Mouse (Mus musculus) G1E-ER4 (cell line): ENCODE measurements around the gene Hoxc9. TPM values are rescaled to one million over a fixed set of nuclear protein-coding genes. Genes with fewer than 3 reads are reported as not detected.

Experiments
- GATA1 ChIP-seq: IDR thresholded peaks from one replicate; pipeline ENCODE4 v1.8.0; 2012; ENCODE audit warnings: low read length, inconsistent platforms
- polyA plus RNA-seq: library from polyadenylated mRNA; stranded (reverse); fragments of >175 nt; gene quantifications from 2 replicates; pipeline ENCODE4 v1.2.3, GENCODE M21; 2012

Hoxc9 gene
- polyA plus RNA-seq, 1 experiment: 8.3 TPM

DNA sequence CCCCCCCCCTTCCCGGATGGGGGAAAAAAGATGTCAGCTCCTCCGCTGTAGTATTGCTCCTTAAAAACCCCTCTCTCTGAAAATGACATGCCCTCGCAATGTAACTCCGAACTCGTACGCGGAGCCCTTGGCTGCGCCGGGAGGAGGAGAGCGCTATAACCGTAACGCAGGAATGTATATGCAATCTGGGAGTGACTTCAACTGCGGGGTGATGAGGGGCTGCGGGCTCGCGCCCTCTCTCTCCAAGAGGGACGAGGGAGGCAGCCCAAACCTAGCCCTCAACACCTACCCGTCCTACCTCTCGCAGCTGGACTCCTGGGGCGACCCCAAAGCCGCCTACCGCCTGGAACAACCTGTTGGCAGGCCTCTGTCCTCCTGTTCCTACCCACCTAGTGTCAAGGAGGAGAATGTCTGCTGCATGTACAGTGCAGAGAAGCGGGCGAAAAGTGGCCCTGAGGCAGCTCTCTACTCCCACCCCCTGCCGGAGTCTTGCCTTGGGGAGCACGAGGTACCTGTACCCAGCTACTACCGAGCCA, 9.4 kb upstream of the Hoxc9 start, which contains the start of gene Hoxc10:
Hoxc10 (plus strand) TSS at position 21 of the 536 bp plus-strand sequence.
- no peak for TF ChIP-seq GATA1

DNA sequence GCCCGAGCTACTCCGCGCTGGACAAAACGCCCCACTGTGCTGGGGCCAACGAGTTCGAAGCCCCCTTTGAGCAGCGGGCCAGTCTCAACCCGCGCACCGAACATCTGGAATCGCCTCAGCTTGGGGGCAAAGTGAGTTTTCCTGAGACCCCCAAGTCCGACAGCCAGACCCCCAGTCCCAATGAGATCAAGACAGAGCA, 9.0 kb upstream of the Hoxc9 start, which contains the start of gene Hoxc5:
Hoxc5 (plus strand) TSS at position 132 of the 199 bp plus-strand sequence.
- TF ChIP-seq GATA1: no peak

DNA sequence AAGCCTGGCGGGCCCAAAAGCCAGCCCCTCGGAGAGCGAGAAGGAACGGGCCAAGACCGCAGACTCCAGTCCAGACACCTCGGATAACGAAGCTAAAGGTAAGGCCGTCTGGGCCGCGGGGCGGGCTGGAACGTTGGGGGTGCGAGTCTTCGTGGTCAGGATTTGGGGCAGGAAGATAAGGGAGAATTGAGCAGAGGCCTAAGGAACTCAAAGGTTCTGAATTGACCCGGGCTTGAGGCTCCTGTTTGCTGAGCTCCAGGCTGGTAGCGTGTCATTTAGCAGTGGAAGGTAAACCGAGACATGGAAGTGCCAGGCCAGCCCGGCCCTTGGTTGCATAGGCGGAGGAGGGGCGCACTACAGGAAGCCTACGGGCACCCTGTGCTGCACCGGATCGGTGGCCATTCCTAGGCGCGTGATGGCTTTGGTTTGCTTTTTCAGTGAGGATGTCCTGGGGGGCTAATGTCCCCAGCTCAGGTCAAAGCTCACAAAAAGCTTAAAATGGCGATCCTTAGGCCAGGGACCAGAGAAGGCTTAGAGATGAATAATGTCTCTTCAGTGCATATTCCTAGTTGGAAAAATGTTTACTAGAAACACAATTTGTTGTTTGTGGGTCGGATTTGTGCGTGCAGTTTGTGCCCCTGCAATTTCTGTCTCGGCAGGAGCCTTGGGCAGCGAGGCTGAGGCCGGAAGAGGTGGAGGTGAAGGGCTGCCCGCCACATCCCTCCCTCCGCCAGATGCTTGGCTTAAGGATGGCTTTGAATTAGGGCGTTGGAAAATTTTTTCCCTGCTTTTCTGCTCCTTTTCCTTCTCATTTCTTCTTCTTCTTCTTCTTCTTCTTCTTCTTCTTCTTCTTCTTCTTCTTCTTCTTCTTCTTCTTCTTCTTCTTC, 8.5 kb upstream of the Hoxc9 start:
- no peak for TF ChIP-seq GATA1

DNA sequence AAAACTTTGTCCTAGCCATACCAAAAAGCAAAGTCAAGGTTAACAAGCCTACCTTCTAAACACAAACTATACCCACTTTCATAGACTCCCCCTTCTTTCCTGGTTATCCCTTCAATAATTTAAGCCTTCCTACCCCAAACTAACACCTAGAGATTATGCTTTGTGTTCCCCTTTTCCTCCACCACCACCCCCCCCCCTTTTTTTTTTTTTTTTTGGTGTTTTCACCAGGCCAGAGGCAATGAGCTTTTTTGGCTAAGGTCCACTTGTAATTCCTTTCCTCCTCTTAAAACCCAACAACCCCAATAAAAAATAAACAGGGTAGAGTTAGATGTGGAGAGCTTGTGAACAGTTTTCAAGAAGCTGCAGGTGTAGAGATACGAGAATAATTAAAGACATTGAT, 6.9 kb upstream of the Hoxc9 start:
- no peak for TF ChIP-seq GATA1

DNA sequence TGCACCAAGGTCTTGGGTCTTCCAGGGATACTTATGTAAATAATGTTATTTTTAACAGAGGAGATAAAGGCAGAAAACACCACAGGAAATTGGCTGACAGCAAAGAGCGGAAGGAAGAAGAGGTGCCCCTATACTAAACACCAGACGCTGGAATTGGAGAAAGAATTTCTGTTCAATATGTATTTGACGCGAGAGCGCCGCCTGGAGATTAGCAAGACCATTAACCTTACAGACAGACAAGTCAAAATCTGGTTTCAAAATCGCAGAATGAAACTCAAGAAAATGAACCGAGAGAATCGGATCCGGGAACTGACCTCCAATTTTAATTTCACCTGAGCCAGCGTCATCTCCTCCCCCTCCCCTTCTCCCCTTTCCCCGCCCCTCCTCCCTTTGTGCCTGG, 5.5 kb upstream of the Hoxc9 start:
- TF ChIP-seq GATA1: no peak

DNA sequence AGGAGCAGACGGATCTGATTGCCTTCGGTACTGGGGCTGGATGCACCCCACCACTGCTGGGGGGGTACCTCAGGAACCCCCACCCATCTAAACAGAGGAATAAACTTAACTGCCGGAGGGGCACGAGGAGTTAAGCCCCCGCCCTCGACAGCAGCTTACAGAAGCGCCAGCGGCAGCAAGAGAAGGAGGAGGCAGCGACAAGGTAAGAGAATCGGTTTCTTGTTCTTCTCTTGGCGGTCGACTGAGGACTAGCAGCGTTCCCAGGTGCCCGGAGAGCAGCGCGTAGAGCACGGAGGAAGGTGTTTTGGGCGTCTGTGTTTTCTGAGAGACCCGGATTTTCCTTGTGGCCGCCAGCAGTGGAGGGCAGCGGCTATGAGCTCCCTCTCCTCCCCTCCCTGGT, 4.0 kb upstream of the Hoxc9 start:
- TF ChIP-seq GATA1: no peak

DNA sequence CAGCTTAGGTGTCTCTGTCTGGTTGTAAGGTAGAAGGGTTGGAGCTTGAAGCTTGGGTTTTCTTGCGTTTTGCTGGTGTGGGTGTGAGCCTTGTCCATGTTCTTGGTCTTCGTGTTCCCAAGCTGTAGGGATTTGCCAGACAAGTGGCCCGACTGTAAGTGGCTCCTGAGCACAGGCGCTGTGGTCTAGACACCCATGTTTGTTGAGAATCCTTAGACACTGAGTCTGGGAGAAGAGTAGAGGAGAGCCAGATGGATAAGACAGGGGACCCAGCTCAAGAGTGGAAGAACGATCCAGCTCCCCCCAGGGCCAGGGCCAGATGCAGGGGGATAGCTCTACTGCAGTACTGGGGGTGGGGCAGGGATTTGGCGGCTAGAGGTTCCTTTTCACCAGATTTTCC, 3.5 kb upstream of the Hoxc9 start:
- TF ChIP-seq GATA1: no peak

DNA sequence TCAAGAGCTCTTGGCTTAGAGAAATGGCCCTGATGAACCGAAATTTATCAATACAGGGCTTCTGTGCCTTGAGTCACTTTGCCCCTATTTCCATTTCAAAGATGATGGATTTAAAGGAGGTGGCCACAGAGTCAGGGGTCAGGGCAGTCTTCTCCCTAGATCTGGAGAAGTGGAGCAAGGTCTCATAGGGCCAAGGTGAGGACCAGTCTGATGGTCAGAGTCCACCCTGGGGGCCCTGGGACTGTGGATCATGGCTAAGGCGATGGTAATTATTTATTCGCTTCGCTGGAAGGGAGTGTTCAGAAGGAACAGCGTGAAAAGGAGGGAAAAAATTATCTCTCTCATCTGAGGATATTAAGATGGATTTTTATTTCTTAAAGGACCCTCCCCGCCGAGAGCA, 1.2 kb upstream of the Hoxc9 start:
- TF ChIP-seq GATA1: no peak

DNA sequence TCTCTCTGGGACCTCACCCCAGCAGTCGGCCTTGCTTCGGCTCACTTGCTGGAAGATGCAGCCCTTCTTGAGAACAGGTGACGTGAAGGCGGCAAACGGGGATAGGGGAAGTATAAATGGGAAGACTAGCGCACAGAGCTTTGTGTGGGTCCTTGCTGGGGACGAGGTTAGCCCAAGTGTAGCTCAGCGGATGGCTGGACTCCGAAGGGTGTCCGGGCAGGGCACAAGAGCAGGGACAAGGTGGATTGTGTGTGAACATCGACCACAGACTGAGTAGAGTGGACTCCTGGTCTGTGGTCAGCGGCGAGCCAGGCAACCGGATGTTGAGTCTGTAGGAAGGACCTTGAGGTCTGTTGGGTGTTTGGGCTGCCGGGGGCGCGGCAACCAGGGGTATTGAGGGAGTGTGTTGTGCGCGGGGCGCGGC, 539 bp upstream of the Hoxc9 start:
- no peak for TF ChIP-seq GATA1

DNA sequence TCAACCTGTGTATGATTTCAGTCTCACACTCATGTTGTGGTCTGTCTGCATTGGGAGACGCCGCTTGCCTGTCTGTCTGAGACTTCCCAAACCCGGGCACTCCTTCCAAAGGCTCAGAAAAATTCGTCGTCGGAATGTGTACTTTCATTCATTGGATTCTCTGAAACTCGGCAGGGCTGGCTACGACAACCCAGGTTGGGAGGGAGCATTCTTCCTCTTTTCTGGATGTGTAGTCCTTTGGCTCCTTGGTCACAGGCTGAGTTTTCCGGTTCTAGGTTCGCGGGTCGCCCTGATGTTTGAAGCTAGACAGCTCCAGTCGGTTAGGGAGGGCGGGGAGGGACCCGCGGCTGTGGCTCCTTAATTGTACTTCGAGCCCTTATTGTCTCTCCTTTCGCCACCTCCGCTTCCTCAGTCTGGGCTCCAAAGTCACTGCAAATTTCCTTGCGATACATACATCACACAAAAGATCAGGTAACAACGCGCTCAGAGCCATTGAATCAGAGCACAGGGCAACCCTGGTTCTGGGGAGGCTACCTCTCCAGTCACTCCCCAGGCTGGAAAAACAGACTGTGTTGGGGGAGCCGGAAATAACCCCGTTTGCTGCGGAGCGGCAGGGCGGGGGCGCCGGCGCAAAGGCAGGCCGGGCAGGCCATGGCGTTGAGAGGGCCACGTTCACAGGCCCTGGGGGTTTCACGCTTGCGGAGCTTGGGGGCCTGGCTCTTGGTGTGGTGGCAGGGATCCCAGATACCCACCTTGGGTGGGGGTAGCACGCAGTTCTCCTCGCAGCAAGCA, 588 bp downstream of the Hoxc9 start:
- no peak for TF ChIP-seq GATA1

DNA sequence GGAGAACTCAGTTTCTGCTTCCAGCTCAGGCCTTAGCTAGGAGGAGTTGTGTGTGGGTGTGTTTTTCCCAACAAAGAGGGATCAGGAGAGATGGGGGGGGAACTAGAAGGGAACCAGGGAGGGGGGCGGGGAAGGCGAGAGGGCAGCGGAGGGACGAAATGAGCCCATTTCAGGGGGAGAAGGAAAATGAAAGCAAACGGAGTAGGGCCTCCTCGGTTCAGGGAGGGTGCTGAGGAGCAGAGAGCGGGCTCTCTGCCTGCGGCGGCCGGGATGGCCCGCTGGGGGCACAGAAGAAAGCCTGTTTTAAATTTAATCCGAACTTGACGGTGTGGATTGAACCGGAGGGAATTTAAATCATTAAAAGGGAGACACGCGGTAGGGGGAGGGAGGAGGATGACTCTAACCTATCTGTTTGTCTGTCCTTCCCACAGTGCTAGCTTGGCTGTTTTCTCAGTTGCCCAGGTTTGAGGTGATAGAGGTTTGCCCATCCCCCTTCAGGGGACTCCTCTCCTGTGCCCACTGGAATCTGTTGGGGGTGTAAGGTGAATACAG, 1.3 kb downstream of the Hoxc9 start:
- no peak for TF ChIP-seq GATA1

DNA sequence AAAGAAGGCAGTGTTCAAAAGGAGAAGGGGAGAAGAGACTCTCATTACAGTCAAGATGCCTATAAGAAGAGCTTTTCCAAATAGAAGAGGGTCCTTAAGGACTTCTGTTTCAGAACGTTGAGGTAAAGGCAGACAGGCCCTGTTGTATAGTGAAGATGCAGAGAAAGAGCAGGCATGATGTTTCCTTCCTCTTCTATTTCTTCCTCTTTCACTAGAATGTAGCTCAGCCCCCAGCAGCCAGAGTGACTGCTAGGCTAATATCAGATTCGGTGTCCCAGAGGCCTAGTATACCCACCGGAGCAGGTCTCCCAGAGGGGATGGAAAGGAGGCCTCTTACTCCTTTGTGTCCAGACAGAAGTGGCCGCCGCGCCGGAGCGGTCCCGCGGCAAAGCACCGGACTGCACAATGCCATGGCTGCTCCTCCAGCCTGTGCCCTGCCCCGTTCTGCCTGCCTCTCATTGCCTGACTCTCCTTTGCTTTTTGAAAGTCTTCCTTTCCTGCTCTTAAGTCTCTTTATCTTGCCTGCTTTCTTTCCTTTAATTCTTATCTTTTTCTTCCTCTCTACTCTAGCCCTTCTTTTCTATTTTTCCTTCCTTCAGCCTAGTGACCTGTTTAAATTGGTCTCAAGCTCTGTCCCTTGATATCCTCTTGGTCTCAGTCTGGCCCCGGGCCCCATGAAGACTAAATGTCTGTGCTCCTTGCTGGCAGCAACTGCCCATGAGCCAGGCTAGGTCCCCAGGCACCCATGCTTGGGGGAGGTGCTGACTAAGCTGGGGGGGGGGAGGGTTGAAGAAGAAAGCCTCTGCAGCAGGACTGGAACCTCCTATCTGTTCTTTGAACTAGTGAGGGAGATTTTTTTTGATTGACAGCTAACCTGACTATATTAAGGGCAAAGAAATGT, 2.6 kb downstream of the Hoxc9 start:
- TF ChIP-seq GATA1: no peak

DNA sequence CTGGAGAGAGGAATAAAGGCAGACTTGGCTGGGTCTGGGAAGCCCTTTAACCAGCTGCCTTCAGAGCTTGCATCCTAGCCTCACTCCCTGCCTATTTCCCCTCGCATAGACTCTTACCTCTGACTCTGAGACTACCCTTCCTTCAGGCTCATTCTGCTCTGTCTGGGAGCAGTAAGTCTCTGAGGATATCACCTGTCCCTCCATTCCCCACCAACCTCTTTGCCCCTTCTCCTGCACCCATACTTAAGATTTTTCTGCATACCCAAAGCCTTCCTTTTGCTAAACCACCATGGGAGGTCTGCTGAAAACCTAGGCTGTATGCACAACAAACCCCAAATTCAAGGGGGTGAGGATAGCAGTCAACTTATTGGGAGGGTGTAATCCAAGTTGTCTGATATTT, 3.7 kb downstream of the Hoxc9 start:
- TF ChIP-seq GATA1: no peak

DNA sequence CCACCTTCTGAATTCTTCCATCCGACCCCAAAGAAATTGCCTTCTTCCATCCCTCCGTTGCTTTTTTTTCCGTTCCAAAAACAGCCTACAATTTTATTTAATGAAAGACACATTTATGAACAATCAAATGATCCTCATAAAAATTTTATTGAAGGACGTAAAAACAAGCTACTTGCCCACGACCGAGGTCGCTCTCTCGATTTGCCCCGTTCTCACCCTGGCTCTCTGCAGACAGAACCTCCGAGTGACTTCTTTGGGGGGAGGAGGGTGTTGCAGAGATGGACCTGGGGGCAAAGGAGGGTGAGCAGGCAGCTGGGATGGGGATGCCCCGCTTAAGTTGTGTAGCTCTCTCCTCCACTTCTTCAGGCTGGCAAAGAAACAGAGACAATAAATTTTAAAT, 4.1 kb downstream of the Hoxc9 start:
- no peak for TF ChIP-seq GATA1

DNA sequence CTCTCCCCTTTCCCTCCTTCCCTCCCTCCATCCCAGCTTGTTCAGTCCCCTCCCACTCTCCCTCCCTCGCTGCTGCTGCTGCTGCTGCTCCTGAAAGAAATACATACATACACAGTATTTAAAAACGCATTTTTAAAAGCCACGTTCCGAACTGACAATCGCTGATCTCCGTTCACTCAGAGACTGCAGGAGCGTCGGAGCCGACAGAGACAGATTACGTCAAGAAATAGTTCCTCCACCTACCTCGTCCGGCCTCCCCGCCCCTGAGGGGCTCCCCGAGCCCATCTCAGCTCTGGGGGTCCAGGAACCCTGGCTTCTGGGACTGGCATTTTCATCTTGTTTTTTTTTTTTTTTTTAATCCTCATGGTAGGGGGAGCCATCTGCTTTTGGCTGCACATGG, 4.7 kb downstream of the Hoxc9 start:
- TF ChIP-seq GATA1: no peak
